Mouse (Mus musculus) left cerebral cortex, adult 11 months (tissue): ENCODE data around the gene 4933417A18Rik.
A peak's percentile ranks its signal among the peaks of the same experiment; 100 is the strongest.
"Not testable (repeated sequence)": the region's sequence is repeated elsewhere in the genome, so short reads cannot be mapped to it uniquely, and the experiment has no call there.

Experiments used
- DNase-seq: peaks from one replicate; pipeline ENCODE4 v3.0.0; 2022; ENCODE audit warnings: low spot score

Gene 4933417A18Rik

DNA sequence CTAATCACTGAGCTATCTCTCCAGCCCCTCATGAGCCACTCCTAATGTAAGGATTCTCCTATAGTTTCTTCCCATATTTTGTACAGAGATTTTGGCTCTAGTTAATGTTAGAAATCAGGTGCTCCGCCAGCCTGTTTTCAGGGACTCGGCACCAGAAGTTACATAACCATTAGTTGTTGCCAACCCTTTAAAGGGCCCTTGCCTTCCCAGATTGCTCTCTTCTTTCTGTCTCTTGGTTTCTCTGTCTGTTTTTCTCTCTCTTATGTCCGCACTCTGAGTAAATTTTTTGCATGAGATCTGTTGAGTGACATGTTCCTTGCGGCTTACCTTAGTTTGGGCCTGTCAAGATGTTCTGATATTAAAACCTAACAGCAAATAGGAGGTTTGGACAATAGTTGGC, 51.9 kb downstream of the 4933417A18Rik start:
- no peak for DNase-seq

DNA sequence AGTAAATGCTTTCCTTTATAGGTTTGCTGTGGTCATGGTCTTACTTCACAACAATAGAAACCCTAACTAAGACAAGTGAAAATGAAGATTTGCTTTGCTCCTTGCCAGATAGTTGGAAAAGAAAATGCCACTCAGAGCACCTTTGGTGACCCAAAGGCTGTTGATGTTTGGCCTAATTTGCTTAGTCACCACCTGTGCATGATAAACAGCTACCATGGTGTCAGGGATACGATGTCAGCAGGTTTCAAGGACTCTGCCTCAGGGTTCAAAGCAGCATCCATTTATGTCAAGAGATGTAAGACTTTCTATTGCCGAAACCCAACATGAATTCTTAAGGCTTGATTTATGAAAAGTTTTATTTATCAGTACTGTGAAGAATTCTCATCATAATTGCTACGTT, 53.2 kb downstream of the 4933417A18Rik start:
- no peak for DNase-seq

DNA sequence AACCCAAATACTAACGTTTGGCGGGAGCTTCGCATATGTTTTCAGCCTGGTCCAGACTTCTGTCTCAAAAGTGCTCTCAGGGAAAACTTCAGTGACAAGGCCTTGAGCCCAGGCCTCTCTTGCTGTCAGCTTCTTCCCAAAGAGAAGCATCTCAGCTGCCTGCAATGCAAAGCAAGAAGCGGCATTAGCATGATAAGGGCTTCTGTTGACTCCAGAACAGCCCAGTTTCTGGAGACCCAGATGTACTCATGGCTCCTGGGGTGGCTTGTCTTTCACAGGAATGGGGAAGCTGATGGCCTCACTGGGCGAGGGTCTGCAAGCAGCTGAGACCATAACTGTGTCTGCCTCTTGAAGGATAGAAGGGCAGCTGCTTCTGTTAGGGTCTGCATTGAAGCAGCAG, 54.4 kb downstream of the 4933417A18Rik start:
- DNase-seq = not testable (repeated sequence)

DNA sequence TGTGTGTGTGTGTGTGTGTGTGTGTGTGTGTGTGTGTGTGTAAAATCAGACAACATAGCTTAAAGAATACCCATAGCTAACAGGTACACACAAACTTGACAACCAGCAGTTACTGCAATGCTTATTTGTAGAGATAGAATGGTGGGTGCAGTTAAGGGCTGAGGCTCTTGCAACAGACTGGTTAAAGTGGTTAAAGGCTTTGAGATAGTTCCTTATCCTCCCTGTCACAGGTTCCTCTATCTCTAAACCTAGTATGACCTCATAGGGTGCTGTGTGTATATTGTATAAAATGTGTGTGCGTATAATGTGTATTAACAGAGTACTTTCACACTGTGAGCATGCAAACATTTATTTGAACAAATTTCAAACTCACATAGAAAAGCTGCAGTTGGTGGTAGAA, 59.3 kb downstream of the 4933417A18Rik start:
- DNase-seq = not testable (repeated sequence)

DNA sequence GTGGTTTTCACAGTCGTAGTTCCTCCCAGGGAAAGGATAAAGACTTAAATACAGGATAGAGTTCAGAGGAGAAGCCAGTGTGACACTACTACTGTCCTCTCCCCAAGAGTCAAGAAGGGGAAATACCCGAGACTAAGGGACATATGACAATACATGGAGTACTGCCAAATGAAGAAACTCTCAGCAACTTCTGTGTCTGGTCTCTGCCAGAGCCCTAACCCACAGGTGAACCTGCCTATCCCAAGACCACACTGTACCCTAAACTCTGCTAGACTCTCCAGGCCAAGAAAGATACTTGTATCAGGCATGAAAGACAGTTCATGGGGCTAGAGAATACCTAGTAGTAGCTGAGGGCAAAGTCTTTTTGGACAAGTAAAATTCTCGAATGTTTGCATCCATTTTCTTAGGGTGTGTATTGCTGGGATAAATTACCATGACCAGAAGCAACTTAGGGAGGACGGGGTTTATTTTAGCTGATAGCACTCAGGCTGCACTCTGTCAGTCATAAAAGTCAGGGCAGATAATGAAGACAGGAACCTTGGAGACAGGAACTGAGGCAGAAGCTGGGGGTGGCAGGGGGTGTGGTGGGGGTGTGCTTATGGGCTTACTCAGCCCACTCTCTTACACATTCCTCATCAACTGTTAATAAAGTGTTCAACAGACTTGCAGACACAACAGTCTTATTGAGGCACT, 67.5 kb downstream of the 4933417A18Rik start:
- DNase-seq = no peak

DNA sequence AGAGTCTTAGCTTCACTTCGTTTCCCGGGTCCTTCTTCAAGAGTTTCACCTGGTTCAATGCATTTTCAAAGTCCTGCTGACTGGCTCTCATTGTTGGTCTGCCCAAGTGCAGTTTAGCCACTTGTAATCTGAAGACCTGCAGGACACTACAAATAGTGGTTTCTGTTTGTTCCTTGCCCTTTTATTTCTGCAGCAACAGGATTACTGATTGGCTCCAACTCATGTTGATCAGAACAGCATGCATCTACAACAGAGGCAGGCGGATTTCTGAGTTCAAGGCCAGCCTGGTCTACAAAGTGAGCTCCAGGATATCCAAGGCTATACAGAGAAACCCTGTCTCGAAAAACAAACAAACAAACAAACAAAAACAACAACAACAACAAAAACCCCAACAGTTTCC, 68.9 kb downstream of the 4933417A18Rik start:
- DNase-seq = no peak

DNA sequence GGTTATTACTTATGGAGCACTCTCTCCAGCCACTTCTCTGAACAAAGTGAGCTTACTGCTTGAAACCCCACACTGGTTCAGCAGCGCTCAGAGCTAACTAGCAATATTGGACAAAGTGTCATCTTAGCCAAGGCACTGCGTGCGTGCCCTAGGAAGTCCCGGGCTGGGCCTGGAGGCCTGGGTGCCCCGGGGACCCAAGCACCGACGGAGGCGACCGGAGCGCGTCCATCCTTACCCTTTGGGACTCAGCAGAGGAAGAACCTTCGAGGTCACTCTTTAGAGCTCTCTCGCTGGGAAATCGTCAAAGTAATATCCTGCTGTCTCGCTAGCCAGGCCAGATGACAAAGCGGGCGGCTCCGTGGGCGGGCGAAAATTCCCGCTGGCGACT, 69.4 kb downstream of the 4933417A18Rik start:
- DNase-seq = no peak

DNA sequence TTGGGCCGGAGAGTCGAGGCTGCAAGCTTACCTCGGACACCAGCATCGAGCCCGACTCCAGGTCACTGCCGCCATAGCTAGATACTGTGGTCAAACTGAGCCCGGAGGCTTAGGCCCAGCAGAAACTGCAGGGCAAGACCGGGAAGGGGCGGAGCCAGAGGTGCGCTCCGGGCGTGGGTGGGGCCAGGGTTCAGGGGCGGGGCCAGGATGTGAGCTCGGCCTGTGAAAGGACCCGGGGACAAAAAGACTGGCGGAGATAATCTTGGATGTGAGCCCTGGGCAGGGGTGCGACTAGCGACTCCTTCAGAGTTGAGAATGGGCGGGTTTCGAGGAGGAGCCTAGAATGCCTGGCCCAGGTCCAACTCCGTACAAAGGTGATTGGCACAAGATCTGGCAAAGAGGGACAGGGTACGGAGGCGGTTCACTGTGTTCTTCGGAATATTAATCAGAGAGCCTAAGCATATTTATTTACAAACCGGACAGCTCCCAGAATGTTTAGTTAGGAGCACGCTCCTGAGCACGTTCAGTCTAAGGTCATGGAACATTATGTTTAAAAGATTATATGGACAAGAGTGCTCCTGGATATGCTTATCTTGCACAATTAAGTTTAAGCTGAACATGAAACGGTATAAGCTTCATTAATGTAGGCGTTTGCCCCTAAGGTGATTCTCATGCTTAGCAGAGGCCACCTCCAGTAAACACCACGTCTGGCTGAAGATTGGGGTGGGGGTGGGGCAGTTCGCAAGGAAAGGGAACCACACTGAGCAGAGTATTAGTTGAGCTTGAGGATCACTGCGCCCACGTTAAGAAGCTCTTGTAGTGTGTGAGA, 70.0 kb downstream of the 4933417A18Rik start:
- DNase-seq = peak; percentile 83

DNA sequence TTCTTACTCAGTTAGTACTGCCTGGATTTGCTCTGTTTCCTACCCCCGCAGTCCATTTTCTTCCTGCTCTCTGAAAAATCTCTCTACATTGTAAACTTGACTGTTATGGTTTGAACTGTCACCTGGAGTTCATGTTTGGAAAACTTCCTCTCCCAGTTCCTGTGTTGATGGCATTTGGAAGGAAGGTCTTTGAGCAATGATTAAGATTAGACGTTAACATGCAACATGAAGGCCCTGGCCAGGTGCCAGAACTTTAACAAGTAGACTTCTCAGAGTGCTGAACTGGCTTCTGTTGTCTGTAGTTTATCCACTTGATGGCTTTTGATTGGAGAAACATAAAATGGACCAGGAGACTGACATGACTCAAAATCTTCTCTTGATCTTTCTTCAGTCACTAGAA, 71.7 kb downstream of the 4933417A18Rik start:
- no peak for DNase-seq
